Mouse (Mus musculus): ENCODE measurements around the gene Zfp568. TPM values are rescaled to one million over a fixed set of nuclear protein-coding genes. Genes with fewer than 3 reads are reported as not detected.
A peak's percentile ranks its signal among the peaks of the same experiment; 100 is the strongest.

Gene Zfp568
- total RNA-seq (2017) = 21.7 and 23.1 TPM in 2 replicates

DNA sequence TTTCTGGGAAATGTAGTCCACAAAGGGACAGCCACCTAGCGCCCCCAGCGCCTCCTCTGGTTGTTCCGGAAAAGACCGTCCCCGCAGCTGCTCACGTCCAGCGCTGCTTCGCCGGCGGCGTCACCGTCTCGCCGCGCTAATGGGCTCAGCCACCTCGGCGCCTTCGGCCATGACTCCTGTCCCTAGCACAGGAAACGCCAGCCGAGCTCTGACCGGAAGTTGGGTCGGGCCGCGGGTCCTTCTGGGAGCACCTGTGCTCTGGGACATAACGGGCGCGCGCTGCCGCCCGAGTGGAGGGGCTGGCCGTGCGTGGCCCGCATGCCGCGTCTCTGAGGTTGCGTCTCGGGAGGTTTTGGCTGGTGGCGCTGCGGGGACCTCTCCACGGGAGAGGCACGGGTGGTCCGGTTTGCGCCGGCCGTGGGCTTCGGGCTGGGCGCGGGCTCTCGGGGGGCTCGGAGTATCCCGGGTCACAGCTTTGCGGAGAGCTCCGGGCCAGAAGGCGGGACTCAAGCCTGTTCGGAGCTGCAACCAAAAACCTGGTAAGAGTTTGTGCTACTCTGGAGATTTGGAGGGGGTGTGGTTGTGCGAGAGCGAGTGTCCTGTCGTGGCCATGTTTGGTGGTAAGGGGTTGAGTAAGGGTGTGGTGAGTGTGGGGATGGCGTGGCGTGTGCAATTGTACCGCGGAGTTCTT, at the start of gene Zfp568:
TSS of gene Zfp568 (plus strand) at position 266 of the 691 bp plus-strand sequence.
- peak; percentile 94 to 98 for ATAC-seq (replicated peaks in 1 of 2; ENCODE audit: insufficient read depth in 1 of 2, low FRiP score in 2 of 2, low TSS enrichment in 1 of 2, low read depth in 1 of 2, poor library complexity in 2 of 2, severe bottlenecking in 2 of 2)

DNA sequence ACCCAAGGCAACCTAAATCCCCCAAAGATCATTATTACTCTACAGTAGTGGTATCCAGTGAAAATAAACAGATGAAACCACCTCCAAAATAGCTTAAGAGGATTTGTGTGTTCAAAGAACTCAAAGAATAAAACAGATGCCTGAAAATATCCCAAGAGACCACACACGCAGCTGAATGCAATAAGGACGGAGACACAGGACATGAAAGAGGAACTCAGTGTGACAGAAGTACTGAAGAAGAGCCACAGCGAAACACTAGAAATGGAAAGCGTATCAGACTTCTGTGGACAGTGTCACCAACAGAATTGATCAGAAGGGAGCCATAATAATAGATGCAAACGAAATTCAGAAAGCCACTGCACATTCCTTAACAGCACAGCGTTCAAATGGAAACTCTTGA, 44.9 kb upstream of the Zfp568 start:
- no peak for ATAC-seq (replicated peaks in 1 of 2; ENCODE audit: insufficient read depth in 1 of 2, low FRiP score in 2 of 2, low TSS enrichment in 1 of 2, low read depth in 1 of 2, poor library complexity in 2 of 2, severe bottlenecking in 2 of 2)

DNA sequence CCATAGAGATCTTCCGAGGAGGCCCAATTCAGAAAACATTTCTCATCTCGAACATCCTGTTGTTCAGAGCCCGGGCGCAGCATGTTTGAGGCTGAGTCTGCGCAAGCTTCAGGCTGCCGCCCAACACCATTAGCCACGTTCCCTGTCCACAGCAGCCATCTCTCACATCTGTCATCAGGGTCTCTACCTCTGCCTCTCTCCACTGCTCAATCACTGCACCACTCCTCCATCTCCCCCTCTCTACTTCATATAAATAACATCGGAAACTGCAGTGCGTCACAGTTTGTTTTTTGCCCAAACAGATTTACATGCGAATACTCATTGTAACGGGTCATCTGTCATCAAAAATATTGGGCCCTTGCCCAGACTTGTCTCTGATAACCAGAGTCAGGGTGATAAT, 42.7 kb upstream of the Zfp568 start:
- ATAC-seq (replicated peaks in 1 of 2; ENCODE audit: insufficient read depth in 1 of 2, low FRiP score in 2 of 2, low TSS enrichment in 1 of 2, low read depth in 1 of 2, poor library complexity in 2 of 2, severe bottlenecking in 2 of 2) = no peak

DNA sequence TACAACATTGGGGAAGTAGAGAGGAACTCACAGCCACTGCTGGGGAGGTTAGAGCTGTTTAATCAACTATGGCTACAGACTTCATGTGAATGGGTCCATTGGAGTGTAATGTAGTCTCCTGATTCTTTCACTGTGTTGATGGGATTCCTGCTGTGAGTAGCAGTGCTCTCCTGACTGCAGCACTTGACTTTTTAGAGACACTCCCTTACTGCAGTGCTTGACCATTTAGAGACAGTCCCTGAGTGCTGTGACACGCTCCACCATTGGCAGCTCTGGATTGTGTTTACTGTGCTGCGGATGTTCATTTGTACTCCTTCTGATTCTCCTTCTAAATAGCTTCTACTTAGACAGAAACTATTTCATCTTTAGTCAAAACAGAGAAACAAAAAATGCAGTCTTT, 41.0 kb upstream of the Zfp568 start:
- no peak for ATAC-seq (replicated peaks in 1 of 2; ENCODE audit: insufficient read depth in 1 of 2, low FRiP score in 2 of 2, low TSS enrichment in 1 of 2, low read depth in 1 of 2, poor library complexity in 2 of 2, severe bottlenecking in 2 of 2)

DNA sequence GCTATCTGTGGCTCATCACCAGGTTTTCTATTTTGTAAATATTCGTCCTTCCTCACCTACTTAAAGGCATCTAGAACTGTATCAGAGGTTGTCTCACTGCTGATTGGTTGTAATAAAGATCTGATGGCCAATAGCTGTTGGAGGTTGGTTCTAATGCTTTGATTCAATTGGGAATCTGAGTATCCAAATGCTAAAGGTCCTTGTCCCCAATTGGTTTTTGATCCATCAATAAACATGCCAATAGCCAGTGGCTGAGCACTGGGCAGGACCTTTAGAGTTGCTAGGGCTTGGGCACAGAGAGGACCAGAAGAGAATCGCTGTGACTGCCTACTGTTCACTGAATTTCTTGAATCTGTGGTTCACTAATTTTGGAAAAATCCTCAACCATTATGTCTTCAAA, 40.0 kb upstream of the Zfp568 start:
- no peak for ATAC-seq (replicated peaks in 1 of 2; ENCODE audit: insufficient read depth in 1 of 2, low FRiP score in 2 of 2, low TSS enrichment in 1 of 2, low read depth in 1 of 2, poor library complexity in 2 of 2, severe bottlenecking in 2 of 2)

DNA sequence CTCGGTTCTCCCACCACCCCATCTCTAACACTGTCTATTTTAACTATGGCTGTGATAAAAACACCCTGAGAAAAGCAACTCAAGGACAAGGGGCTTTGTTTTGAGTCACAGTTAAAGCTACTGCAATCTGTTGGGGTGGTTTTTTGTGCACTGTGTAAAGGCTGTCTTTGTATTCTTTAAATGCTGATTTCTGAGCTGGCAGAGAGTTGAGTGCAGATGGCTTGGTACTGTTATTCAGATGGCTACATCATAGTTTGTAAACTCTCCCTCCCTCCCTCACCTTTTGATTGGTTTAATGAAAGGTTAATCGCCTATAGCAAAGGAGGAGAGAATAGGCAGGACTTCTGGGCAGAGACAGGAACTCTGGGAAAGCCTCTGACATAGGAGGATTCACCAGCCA, 39.6 kb upstream of the Zfp568 start:
- ATAC-seq (replicated peaks in 1 of 2; ENCODE audit: insufficient read depth in 1 of 2, low FRiP score in 2 of 2, low TSS enrichment in 1 of 2, low read depth in 1 of 2, poor library complexity in 2 of 2, severe bottlenecking in 2 of 2) = no peak

DNA sequence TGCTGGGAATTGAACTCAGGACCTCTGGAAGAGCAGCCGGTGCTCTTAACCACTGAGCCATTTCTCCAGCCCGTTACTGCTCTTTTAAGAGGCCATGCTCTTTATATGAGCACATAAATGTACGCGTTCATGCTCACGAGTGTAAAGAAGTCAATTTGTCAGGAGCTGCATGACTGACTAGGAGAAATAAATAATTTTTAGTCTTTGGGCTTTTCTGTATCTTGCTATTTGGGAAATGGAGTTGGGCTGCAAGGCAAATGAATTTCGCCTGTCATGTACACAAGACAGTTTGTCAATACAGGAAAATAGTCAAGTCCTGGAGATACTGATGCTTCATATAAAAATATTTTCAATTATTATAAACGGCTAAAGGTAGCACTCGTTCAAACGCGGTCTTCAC, 30.7 kb upstream of the Zfp568 start:
- no peak for ATAC-seq (replicated peaks in 1 of 2; ENCODE audit: insufficient read depth in 1 of 2, low FRiP score in 2 of 2, low TSS enrichment in 1 of 2, low read depth in 1 of 2, poor library complexity in 2 of 2, severe bottlenecking in 2 of 2)

DNA sequence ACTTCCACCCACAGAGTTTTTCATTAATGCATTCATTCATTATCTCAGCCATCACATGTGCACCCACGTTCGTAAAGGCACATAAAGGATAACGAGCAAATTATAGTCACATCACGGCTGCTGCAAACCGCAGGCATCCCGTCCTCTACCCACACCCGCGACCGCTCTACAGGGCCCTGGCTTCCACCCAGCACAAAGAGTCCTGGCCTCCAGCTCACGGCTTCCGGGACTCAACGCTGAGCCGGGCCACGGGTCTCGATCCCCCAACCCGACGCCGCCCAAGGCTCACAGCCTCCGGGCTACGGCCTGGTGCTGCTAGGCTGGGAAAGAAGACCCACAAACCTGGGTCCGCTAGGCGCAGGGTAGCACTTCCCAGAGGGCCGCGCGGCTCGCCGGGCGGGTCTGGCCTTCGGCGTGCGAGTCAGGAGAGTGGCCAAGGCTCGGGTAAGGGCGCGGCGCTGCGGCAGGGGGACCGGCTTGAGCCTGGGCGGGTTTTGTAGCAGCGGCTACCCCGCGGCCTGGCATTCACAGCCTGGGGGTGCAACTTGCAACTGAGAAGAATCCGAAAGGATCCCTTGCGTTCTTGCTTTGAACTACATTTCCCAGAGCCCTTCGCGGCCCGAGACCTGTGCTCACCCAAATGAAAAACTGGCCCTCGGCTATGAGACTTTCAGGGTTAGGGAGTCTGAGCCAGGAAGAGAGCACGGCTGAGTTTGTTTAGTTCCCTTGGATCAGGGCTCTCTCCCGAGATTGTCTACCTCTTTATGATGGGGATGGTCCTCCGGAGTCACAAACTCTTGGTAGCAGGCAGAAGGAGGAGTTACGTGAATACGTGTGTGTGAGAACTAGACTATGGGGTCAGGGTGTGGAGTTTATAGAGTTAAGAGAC, 30.0 kb upstream of the Zfp568 start, which contains the start of gene Zfp74:
TSS of gene Zfp74 (minus strand) at position 577 of the 889 bp plus-strand sequence.
- ATAC-seq (replicated peaks in 1 of 2; ENCODE audit: insufficient read depth in 1 of 2, low FRiP score in 2 of 2, low TSS enrichment in 1 of 2, low read depth in 1 of 2, poor library complexity in 2 of 2, severe bottlenecking in 2 of 2) = peak; percentile 84 to 86

DNA sequence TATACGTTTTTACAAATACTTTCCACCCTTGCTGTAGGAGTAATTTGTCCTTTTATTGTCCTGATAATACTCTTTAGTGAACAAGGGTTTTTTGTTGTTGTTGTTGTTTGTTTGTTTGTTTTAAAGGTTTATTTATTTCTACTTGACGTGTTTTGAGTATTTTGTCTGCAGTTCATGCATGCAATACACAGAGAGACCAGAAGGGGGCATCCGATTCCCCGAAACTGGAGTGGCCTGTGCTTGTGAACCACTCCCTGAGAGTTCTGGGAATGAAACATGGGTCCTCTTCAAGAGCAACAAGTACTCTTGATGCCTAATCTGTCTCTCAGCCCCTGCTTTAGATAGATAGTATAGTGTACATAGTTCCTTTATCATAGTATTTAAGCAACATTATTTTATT, 29.0 kb upstream of the Zfp568 start:
- peak in 1 of 2 experiments; percentile 35; a peak in 2 of 4 replicates for ATAC-seq (replicated peaks in 1 of 2; ENCODE audit: insufficient read depth in 1 of 2, low FRiP score in 2 of 2, low TSS enrichment in 1 of 2, low read depth in 1 of 2, poor library complexity in 2 of 2, severe bottlenecking in 2 of 2)

DNA sequence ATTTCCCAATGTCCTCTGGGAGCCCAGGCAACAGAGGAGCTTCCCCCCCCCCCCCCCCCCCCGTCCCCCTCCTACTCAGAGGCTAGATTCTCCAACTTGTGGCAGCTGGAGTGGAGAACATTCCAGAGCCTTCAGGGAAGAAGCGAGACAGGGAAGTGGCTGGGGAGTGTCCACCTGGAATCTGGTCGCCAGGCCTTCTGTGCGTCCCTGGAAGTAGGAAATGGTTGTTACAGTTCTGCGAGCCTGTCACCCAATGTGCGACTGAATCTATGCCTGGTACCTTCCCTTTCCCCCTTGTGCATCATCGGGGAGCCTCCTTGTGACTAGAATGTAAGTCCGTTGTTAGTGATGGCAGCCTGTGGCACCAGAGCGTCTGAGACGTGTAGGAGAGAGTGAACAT, 27.5 kb upstream of the Zfp568 start:
- ATAC-seq (replicated peaks in 1 of 2; ENCODE audit: insufficient read depth in 1 of 2, low FRiP score in 2 of 2, low TSS enrichment in 1 of 2, low read depth in 1 of 2, poor library complexity in 2 of 2, severe bottlenecking in 2 of 2) = no peak

DNA sequence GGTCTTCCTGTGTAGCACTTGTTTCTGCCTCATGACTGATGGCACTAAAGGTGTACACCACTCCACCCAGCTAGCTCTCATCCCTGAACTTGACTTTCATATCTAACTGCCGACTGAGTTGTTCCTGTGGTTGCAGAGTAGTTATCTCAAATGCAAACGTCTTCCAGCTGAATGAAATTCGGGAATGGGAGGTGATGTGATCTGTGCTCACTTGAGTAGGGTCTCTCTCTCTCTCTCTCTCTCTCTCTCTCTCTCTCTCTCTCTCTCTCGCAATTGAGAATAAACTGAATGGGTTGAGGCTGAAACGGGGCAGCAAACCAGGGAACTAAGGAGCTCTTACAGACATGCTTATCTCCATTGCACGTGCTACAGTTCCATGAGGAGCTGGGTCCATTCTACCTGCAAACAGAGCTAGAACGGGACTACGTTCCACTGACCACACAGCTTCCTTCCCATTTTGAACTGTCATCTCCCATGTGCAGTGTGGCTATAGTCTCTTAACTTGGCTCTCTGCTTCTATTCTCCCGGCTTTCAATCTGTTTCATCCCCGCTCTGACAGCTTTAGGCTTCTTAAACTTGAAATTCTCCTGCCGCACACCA, 25.5 kb upstream of the Zfp568 start:
- no peak for ATAC-seq (replicated peaks in 1 of 2; ENCODE audit: insufficient read depth in 1 of 2, low FRiP score in 2 of 2, low TSS enrichment in 1 of 2, low read depth in 1 of 2, poor library complexity in 2 of 2, severe bottlenecking in 2 of 2)

DNA sequence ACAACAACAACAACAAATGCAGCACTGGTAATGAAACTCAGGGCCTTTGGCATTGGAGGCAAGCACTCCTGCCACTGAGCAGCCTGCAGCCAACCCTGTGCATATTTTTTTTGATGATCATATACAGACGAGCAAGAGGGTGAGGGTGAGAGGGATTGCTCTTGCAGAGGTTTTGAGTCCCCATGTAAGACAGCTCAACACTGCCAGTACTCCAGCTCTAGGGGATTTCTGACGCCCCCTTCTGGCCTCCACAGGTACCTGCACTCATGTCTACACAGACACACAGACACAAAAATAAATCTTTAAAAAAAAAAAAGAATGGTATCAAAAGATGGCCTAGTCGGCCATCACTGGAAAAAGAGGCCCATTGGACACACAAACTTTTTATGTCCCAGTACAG, 24.8 kb upstream of the Zfp568 start:
- no peak for ATAC-seq (replicated peaks in 1 of 2; ENCODE audit: insufficient read depth in 1 of 2, low FRiP score in 2 of 2, low TSS enrichment in 1 of 2, low read depth in 1 of 2, poor library complexity in 2 of 2, severe bottlenecking in 2 of 2)

DNA sequence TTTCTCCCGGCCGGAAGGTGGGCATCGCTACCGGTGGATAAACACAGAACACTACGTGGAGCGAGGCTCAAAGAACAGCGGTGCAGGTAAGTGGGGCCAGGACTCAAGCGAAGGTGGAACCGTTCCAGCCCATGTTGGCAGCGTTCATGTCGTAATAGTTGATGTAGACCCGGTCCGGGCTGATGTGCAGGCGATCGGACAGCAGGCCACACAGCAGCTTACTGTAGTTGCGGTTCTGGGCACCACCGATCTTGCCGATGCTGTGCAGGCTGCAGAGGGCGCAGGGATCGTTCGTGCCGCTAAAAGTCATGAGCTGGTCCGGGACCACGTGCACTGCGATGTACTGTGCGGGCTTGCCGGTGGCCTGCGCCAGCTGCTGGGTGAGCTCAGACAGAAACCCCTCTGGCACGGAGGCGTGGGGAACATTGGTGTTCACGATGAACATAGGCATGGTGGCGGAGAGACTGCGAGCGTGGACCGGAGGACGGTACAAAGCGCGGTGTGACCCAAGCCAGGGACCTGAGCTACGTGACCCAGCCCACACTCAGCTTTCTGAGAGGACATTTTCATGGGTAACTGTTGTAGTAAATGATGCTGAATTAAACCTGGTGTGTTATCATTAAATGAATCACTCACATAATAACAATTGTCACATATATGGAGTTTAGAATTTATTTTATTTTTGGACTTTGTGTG, 18.5 kb upstream of the Zfp568 start:
- peak in 1 of 2 experiments; percentile 64; a peak in 2 of 4 replicates for ATAC-seq (replicated peaks in 1 of 2; ENCODE audit: insufficient read depth in 1 of 2, low FRiP score in 2 of 2, low TSS enrichment in 1 of 2, low read depth in 1 of 2, poor library complexity in 2 of 2, severe bottlenecking in 2 of 2)

DNA sequence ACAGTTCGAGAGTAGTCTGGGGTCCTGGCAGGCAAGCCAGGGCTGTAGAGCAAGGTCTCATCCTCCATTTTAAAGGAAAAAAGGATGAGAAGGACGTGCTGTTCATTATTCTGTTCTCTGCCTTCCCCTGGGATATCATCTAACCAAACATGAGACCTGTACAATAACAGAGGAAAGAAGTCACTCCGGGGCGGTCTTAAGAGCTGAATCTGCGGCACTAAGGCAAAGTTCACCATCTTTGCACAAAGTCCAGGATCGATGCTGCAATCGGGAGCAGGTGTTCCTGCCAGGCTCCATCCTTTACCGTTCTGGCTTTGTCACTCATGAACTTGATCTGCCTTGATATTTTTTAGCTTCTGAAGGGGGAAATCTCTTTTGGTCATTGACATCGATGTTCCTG, 13.1 kb upstream of the Zfp568 start:
- ATAC-seq (replicated peaks in 1 of 2; ENCODE audit: insufficient read depth in 1 of 2, low FRiP score in 2 of 2, low TSS enrichment in 1 of 2, low read depth in 1 of 2, poor library complexity in 2 of 2, severe bottlenecking in 2 of 2) = no peak

DNA sequence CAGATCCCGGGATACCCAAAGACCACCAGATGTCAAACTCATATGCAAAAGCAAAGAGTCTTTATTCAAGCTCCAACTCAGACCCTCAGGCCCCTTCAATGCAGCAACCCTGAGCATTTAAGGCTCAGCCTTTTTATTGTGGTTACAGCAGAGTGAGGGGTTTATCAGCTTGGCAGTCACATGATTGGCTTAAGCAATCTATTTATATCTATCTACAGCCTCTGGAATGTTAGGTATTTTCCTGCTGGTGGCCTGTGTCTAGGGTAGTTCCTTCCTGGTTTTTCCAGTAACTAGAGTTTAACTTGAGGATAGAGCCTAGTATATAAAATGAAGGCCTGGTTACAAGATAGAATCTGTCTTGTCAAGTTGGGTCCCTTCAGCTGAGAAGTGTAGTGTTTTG, 3.0 kb upstream of the Zfp568 start:
- ATAC-seq (replicated peaks in 1 of 2; ENCODE audit: insufficient read depth in 1 of 2, low FRiP score in 2 of 2, low TSS enrichment in 1 of 2, low read depth in 1 of 2, poor library complexity in 2 of 2, severe bottlenecking in 2 of 2) = no peak

DNA sequence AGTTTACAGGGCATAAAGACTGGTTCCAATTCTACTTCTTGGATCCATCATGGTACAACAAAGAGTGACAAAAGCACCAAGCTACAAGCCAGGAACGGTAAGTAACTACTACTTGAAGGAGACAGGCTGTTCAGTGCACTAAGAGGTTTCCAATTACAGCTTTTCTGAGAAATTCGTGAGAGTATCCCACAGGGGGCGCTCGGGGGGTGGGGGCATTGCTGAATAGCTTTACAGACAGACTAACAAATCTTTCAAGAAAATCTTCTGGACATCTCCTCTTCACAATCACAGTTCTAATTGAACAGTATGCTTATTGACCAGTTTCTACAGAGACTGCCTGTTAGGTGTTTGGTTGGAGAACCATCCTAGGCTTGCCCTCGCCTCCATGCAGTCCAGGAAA, 2.3 kb upstream of the Zfp568 start:
- no peak for ATAC-seq (replicated peaks in 1 of 2; ENCODE audit: insufficient read depth in 1 of 2, low FRiP score in 2 of 2, low TSS enrichment in 1 of 2, low read depth in 1 of 2, poor library complexity in 2 of 2, severe bottlenecking in 2 of 2)

DNA sequence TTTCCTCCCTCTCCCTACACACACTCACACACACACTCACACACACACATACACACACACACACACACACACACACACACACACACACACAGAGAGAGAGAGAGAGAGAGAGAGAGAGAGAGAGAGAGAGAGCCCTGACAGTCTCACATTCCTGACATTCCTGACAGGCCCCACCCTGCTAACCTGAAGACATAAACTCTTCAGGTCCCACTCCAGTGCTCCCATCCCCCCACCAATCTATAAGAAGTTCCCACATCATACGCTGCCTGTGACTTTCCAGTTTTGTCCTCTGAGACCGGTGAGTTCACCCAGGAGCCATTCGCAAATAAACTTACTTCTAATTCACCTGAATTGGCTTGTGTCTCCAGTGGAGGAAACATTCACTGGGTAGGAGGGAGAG, 1.9 kb upstream of the Zfp568 start:
- no peak for ATAC-seq (replicated peaks in 1 of 2; ENCODE audit: insufficient read depth in 1 of 2, low FRiP score in 2 of 2, low TSS enrichment in 1 of 2, low read depth in 1 of 2, poor library complexity in 2 of 2, severe bottlenecking in 2 of 2)

DNA sequence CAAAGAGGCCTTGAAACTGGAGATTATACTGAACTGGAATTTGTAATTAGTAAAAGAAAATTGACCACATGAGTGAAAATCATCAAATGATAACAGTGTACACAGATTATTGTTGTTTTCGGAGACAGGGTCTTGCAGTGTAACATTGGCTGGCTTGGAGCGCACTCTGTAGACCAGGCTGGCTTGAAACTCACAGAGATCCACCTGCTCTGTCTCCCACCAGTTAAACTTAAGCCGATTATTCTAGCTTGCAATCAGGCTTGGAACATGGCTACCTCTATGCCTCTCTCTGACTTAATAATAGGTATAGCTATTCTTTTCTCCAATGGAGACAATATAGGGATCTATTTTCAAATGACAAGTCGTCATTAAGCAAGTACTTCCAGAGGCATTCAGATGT, 1.4 kb upstream of the Zfp568 start:
- ATAC-seq (replicated peaks in 1 of 2; ENCODE audit: insufficient read depth in 1 of 2, low FRiP score in 2 of 2, low TSS enrichment in 1 of 2, low read depth in 1 of 2, poor library complexity in 2 of 2, severe bottlenecking in 2 of 2) = no peak

Data from hematopoietic stem cell, adult 5-6 weeks (primary cell).